Mouse (Mus musculus) CH12.LX (cell line): ENCODE measurements around the gene Actl11. TPM values are rescaled to one million over a fixed set of nuclear protein-coding genes. Genes with fewer than 3 reads are reported as not detected.

Experiments
- DNase-seq: peaks from one replicate; pipeline ENCODE4 v3.0.0-alpha.2; 2013; ENCODE audit errors: extremely low read depth
- H3K27ac ChIP-seq: 2 replicates; pipeline ENCODE4 v1.5.1; 2012; ENCODE audit warnings: low read depth, mild to moderate bottlenecking, control low read depth, moderate library complexity; ENCODE audit not compliant: insufficient read depth
- H3K27me3 ChIP-seq: replicated peaks from 2 replicates; pipeline ENCODE3; 2012; ENCODE audit warnings: inconsistent platforms
- H3K36me3 ChIP-seq, 2 experiments: replicated peaks in 1 of 2; 2 replicates each; pipeline versions ENCODE3 to v1.6.1; 2012; ENCODE audit warnings: inconsistent platforms in 1 of 2, low read length in 1 of 2, mild to moderate bottlenecking in 1 of 2, mixed read lengths in 1 of 2, moderate library complexity in 1 of 2; ENCODE audit not compliant: control insufficient read depth in 1 of 2, insufficient read depth in 1 of 2
- H3K4me1 ChIP-seq, 2 experiments: 2 replicates each; pipeline ENCODE4 v1.6.1; 2012; ENCODE audit warnings: inconsistent platforms in 1 of 2, moderate library complexity in 1 of 2; ENCODE audit not compliant: insufficient read depth in 2 of 2, control insufficient read depth in 1 of 2
- H3K4me2 ChIP-seq: 2 replicates; pipeline ENCODE4 v1.6.1; 2012; ENCODE audit warnings: low read depth, mild to moderate bottlenecking, control low read depth; ENCODE audit not compliant: poor library complexity, insufficient read depth, severe bottlenecking
- H3K4me3 ChIP-seq, 3 experiments: fragments of 150-350 bp in 1 of 3; sonication (generic) in 1 of 3; replicated peaks in 1 of 3; 2 replicates each; pipeline versions ENCODE3 to v1.5.1; 2011 to 2012; ENCODE audit warnings: low read depth in 2 of 3, low read length in 2 of 3, mild to moderate bottlenecking in 2 of 3, moderate library complexity in 2 of 3, control low read depth in 1 of 3, improper control_type of control experiment in 1 of 3, inconsistent platforms in 1 of 3, mixed read lengths in 1 of 3; ENCODE audit not compliant: poor library complexity in 1 of 3
- H3K79me2 ChIP-seq: replicated peaks from 2 replicates; pipeline ENCODE4 v1.6.1; 2012; ENCODE audit warnings: mild to moderate bottlenecking, moderate library complexity; ENCODE audit not compliant: control insufficient read depth, poor library complexity, insufficient read depth, severe bottlenecking; ENCODE audit errors: extremely low read depth
- H3K9ac ChIP-seq: 2 replicates; pipeline ENCODE4 v1.6.1; 2012; ENCODE audit warnings: low read depth, mild to moderate bottlenecking, control low read depth, moderate library complexity; ENCODE audit not compliant: insufficient read depth
- H3K9me3 ChIP-seq: replicated peaks from 2 replicates; pipeline ENCODE3; 2012; ENCODE audit warnings: low read length, inconsistent platforms, mixed read lengths
- EP300 ChIP-seq: IDR thresholded peaks from 2 replicates; pipeline ENCODE4 v1.6.1; 2011; ENCODE audit warnings: low read length, improper control_type of control experiment
- HCFC1 ChIP-seq: IDR thresholded peaks from 2 replicates; pipeline ENCODE4 v1.6.1; 2012; ENCODE audit warnings: low read depth, mild to moderate bottlenecking, inconsistent platforms, low read length, improper control_type of control experiment
- MAFK ChIP-seq: IDR thresholded peaks from 2 replicates; pipeline ENCODE4 v1.6.1; 2011; ENCODE audit warnings: low read length, improper control_type of control experiment; ENCODE audit not compliant: insufficient replicate concordance
- MAX ChIP-seq: IDR thresholded peaks from 2 replicates; pipeline ENCODE4 v1.6.1; 2011; ENCODE audit warnings: low read length, improper control_type of control experiment
- MEF2A ChIP-seq: IDR thresholded peaks from 2 replicates; pipeline ENCODE4 v1.6.1; 2014; ENCODE audit warnings: low read depth, mild to moderate bottlenecking, inconsistent platforms, low read length, improper control_type of control experiment, borderline replicate concordance
- MXI1 ChIP-seq: IDR thresholded peaks from 2 replicates; pipeline ENCODE4 v1.6.1; 2011; ENCODE audit warnings: mild to moderate bottlenecking, low read depth, low read length, improper control_type of control experiment
- MYC ChIP-seq: IDR thresholded peaks from 2 replicates; pipeline ENCODE4 v1.6.1; 2011; ENCODE audit warnings: low read depth, mild to moderate bottlenecking, improper control_type of control experiment, low read length
- NRF1 ChIP-seq: IDR thresholded peaks from 2 replicates; pipeline ENCODE4 v1.6.1; 2014; ENCODE audit warnings: low read depth, mild to moderate bottlenecking, inconsistent platforms, low read length, improper control_type of control experiment, moderate library complexity
- SIN3A ChIP-seq: IDR thresholded peaks from 2 replicates; pipeline ENCODE4 v1.6.1; 2012; ENCODE audit warnings: low read length, improper control_type of control experiment, inconsistent platforms
- UBTF ChIP-seq: IDR thresholded peaks from 2 replicates; pipeline ENCODE4 v1.6.1; 2012; ENCODE audit warnings: low read depth, mild to moderate bottlenecking, inconsistent platforms, low read length, improper control_type of control experiment, moderate library complexity
- USF1 ChIP-seq: IDR thresholded peaks from 2 replicates; pipeline ENCODE4 v1.6.1; 2014; ENCODE audit warnings: low read depth, mild to moderate bottlenecking, inconsistent platforms, low read length, improper control_type of control experiment
- dilution Hi-C: fragments of 300-500 bp; cut with MboI; formaldehyde crosslinking; loops from 2 replicates; pipeline ENCODE4 v1.14.3; 2020; ENCODE audit warnings: low sequenced_read_pairs; ENCODE audit not compliant: extremely low pct_unique_long_range_greater_than_20kb, extremely low pct_ligation_motif_present
- in situ Hi-C: fragments of 300-500 bp; cut with MboI; formaldehyde crosslinking; loops from 3 replicates; pipeline ENCODE4 v1.14.3; 2019; ENCODE audit warnings: low sequenced_read_pairs, low pct_ligation_motif_present, low pct_unique_long_range_greater_than_20kb, mixed read lengths
- polyA plus RNA-seq: library from polyadenylated mRNA; unstranded; fragments of >175 nt; gene quantifications from 2 replicates; pipeline ENCODE4 v1.2.1, GENCODE M21; 2012; ENCODE audit warnings: low read depth; ENCODE audit not compliant: insufficient read length
- total RNA-seq, 2 experiments: library from RNA; depleted of rRNA; stranded (reverse); fragments of 300-350 nt in 1 of 2; fragments of >200 nt in 1 of 2; gene quantifications; 2 replicates each; pipeline ENCODE4 v1.2.3; 2012 to 2014

Gene Actl11
- total and polyA plus RNA-seq, 3 experiments, result not detected

DNA sequence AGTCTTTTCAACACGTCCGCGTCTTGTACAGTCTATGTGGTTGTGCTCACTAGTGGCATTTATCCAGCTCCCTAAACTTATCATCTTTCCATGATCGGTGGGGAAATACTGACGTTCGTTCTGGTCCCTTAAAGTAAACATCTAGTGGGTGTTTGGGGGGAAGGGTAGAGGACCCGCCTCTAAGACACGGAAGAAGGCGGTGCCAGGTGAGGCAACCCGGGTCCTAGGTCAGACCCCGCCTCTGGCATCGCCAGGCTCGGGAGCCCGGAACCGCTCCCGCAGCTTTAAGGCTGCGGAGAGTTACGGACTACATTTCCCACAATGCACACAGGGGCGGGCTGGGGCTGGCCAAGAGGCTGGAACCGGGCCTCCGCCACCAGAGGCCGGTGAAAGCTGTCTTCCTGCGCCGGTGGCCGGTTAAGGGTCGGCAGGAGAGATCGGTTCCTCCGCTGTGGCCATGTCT is 40.4 kb upstream of the Actl11 start, which contains the start of gene Mon1a (continued):
- peak; percentile 65 for TF ChIP-seq MEF2A

DNA sequence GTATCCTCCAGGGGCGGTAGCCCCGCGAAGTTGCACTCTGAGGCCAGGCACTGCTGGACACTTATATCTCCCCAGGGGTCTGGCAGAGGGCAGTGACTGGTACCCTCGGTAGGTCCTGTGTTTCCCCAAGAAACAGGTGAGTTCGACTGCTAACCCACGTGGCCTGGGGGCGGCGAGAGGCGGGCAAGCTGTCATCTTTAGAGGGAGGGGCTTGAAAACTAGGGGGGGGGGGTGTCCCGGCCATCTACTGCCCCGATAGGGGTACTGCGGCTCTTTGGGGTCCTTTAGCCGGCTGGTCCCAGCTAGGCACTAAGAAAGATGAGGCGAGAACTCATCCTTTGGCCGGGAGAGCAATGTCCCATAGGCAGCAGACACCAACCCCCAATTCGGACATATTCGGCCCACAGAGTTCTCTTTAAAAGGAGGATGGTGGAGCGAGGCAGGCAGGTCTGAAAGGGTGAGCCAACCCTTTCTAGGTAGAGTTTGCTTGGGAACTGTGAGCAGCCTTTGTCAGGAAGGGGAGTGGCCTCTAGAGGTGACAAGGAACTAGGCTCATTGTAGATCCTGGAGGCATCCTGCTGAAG is 39.9 kb upstream of the Actl11 start:
- TF ChIP-seq EP300 (no peak), SIN3A (peak; percentile 85; the same call in 1 of the 2 replicates), HCFC1 (no peak), MXI1 (peak; percentile 99), MYC (peak; percentile 72), UBTF (0 out of 2 replicates have a peak, but pooled peaks have one; percentile 18), MEF2A (peak; percentile 3), NRF1 (no peak), MAX (peak; percentile 77; the same call in 1 of the 2 replicates), USF1 (peak; percentile 44)
- H3K9me3 ChIP-seq, result no peaks in the 10 kb centered on the region
- dilution Hi-C loops, result no loop called here
- H3K27ac ChIP-seq, result no peak overlapping the region
- in situ Hi-C loops, result no loop called here
- H3K4me1 ChIP-seq, result peaks cover 0 to 19% of the 10 kb centered on the region in 2 experiments; a peak in 2 of 4 replicates
- peak; percentile 63 for DNase-seq
- H3K79me2 ChIP-seq, result 0 out of 2 replicates have a peak, but pooled peaks cover 2% of the 10 kb centered on the region
- H3K4me2 ChIP-seq, result peak overlapping the region; percentile 85
- peak overlapping the region; percentile 86 to 91 (median 88) for H3K4me3 ChIP-seq
- H3K36me3 ChIP-seq, result peaks cover 0 to 16% of the 10 kb centered on the region in 2 experiments
- peaks cover 18% of the 10 kb centered on the region for H3K27me3 ChIP-seq
- peak overlapping the region; percentile 74 for H3K9ac ChIP-seq

DNA sequence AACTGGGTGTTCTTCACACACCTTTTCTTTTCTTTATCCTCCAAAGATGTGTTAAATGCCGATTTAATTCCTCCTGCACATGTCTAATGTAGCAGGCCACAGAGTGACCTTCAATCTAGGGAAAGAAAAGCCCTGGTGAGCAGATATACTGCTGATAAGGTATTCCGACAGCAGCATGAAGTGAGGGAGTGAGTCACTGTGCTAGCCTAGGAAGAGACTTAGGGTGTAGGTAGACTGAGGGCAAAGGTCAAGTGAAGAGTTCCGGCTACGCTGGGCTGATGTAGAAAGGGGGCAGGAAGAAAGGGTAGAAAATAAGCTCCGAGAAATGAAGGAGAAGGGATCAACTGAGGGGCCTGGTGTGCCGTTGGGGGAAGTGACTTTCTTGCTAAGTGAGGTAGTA is 38.0 kb upstream of the Actl11 start:
- no peak overlapping the region for H3K9ac ChIP-seq
- peaks cover 10% of the 10 kb centered on the region for H3K27me3 ChIP-seq
- no peak for TF ChIP-seq MAFK
- TF ChIP-seq, all 38 proteins: peak for 0
- Histone ChIP-seq H3K4me2 (no peak overlapping the region), H3K79me2 (0 out of 2 replicates have a peak, but pooled peaks cover 2% of the 10 kb centered on the region), H3K27ac (no peak overlapping the region), H3K9me3 (no peaks in the 10 kb centered on the region), H3K4me1 (peaks cover 0 to 19% of the 10 kb centered on the region in 2 experiments; a peak in 2 of 4 replicates), H3K4me3 (no peak overlapping the region), H3K36me3 (peaks cover 0 to 18% of the 10 kb centered on the region in 2 experiments)
- dilution Hi-C loops, result no loop called here
- in situ Hi-C loops, result no loop called here
- no peak for DNase-seq
